Mouse (Mus musculus) intestine, embryonic 15.5 days (tissue): Measurements from ENCODE around the gene Hivep1. TPM values are rescaled to one million over a fixed set of nuclear protein-coding genes. Genes with fewer than 3 reads are reported as not detected.

Experiments used
- ATAC-seq: fragments of 200-750 bp; cut with Nextera tagmentation; 2 replicates; pipeline ENCODE4 v1.8.0; 2017; ENCODE audit warnings: moderate TSS enrichment, moderate library complexity
- H3K27ac ChIP-seq: fragments of 300-500 bp; sonication (generic); 2 replicates; pipeline ENCODE4 v1.5.1; 2015; ENCODE audit warnings: mild to moderate bottlenecking, inconsistent platforms
- H3K27me3 ChIP-seq: fragments of 300-500 bp; sonication (generic); replicated peaks from 2 replicates; pipeline ENCODE4 v1.6.1; 2015; ENCODE audit warnings: inconsistent platforms
- H3K36me3 ChIP-seq: fragments of 300-500 bp; sonication (generic); 2 replicates; pipeline ENCODE4 v1.6.1; 2015; ENCODE audit warnings: inconsistent platforms
- H3K4me1 ChIP-seq: fragments of 300-500 bp; sonication (generic); replicated peaks from 2 replicates; pipeline ENCODE4 v1.6.1; 2015; ENCODE audit warnings: inconsistent platforms
- H3K4me2 ChIP-seq: fragments of 300-500 bp; sonication (generic); replicated peaks from 2 replicates; pipeline ENCODE4 v1.6.1; 2015; ENCODE audit warnings: mild to moderate bottlenecking, inconsistent platforms
- H3K4me3 ChIP-seq: fragments of 300-500 bp; sonication (generic); replicated peaks from 2 replicates; pipeline ENCODE4 v1.5.1; 2015; ENCODE audit warnings: inconsistent platforms
- H3K9ac ChIP-seq: fragments of 300-500 bp; sonication (generic); 2 replicates; pipeline ENCODE4 v1.6.1; 2015; ENCODE audit warnings: inconsistent platforms
- H3K9me3 ChIP-seq: fragments of 300-500 bp; sonication (generic); 2 replicates; pipeline ENCODE4 v1.6.1; 2016; ENCODE audit warnings: inconsistent platforms
- WGBS: fragments of 180-500 bp; shearing (Covaris S2); methylation state at CpG from one replicate; pipeline ENCODE4 v1.1.7; 2015; 5-methylcytosine and 5-hydroxymethylcytosine counted together
- polyA plus RNA-seq: library from polyadenylated mRNA; unstranded; fragments of >200 nt; fragmentation: Nextera tagmentation; extraction: Ambion mirVana; gene quantifications from 2 replicates; pipeline ENCODE4 v1.2.1, GENCODE M21; 2015

Gene Hivep1
- polyA plus RNA-seq, 1 experiment from 2014 or later: 10.4 TPM

DNA sequence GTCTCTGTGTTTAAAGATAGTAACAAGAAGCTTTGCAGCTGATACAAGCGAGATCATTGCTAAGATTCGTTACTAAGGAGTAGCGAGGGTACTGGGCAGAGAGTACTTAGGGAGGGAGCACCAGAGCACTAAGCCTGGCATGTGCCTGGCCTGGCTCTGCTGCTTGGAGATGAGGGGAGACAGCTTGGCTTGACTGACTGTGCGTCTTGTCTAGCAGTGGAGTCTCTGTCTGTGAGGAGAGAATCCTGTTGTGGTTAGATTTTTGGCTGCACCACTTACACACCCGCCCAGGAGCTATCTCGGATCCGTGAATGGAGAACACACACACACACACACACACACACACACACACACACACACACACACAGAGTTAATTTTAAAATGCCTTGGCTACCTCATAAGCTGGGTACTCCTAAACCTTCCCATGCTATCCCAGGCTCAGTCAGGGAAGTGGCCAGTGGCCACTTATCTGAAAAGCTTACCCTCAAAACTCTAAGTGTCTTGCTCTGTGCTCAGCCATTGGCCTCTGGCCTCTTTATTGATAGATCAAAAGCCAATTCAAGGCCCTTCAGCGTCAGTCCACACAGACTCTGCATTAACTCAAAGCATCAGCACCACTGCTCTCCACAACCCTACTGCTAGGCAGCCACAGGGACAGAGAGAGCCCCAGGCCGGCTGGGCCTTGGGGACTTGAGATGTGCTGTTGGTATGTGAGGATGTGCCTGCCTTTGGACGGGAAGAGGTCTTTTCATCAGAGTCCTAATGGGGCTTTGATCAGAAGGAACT lies 28.5 kb downstream of the Hivep1 start:
- H3K27ac ChIP-seq: no peak overlapping the region
- H3K27me3 ChIP-seq: no peaks in the 10 kb centered on the region
- H3K4me2 ChIP-seq: no peak overlapping the region
- no peaks in the 10 kb centered on the region for H3K4me1 ChIP-seq
- H3K4me3 ChIP-seq: no peak overlapping the region
- ATAC-seq: no peak
- H3K36me3 ChIP-seq: 0 out of 2 replicates have a peak, but pooled peaks cover 2% of the 10 kb centered on the region
- no peak overlapping the region for H3K9ac ChIP-seq
- H3K9me3 ChIP-seq: no peaks in the 10 kb centered on the region
- WGBS: 72% methylated on average over 8 of the region's 10 CpGs

GRCm38 (mm10) chr13:42088339-42088738 lies 36.5 kb downstream of the Hivep1 start:
- no peak overlapping the region for H3K9ac ChIP-seq
- no peak overlapping the region for H3K4me2 ChIP-seq
- no peak for ATAC-seq
- no peaks in the 10 kb centered on the region for H3K36me3 ChIP-seq
- WGBS: 67% methylated on average over 5 of the region's 5 CpGs
- no peak overlapping the region for H3K27ac ChIP-seq
- no peak overlapping the region for H3K4me3 ChIP-seq
- no peaks in the 10 kb centered on the region for H3K4me1 ChIP-seq
- no peaks in the 10 kb centered on the region for H3K9me3 ChIP-seq
- no peaks in the 10 kb centered on the region for H3K27me3 ChIP-seq

DNA sequence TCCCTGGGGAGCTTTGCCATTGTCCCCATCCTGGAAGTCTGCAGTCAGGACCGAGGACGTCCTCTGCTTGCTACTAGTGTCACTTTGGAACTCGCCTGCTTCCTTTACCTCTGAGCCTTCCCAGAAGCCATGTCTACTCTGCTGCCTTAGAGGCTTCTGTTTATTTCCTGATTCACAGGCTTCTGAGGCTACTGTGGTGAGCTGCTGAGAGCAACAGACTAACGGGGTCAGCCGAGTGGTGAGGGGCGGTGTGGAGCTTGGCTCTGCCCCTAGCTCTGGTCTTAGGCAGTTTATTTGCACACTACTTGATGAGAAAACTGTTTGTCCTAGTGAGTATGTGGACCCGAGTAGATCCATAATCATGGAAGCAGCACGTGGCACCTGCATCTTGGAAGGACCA lies 37.2 kb downstream of the Hivep1 start:
- H3K27ac ChIP-seq: no peak overlapping the region
- no peak for ATAC-seq
- 57% methylated on average over 8 of the region's 8 CpGs for WGBS

DNA sequence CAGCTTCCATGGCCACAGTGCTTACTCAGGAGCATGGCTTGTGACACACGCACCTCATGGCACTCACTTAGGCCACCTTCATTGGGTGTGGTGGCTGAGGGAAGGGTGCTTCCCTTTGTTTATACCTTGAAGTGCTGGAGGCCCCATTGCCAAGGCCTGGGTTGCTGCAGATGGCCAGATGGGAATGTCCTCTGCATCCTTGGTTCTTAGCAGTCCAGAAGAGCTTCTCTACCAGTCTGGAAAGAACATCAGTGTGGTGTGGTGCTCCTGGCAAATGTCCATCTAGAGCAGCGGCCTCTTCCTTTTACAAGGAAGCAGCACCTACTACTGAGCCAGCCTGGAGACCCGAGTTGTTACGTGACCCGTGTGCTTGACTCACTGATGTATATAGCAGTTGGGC lies 38.9 kb downstream of the Hivep1 start:
- H3K9me3 ChIP-seq: no peaks in the 10 kb centered on the region
- H3K9ac ChIP-seq: no peak overlapping the region
- H3K4me3 ChIP-seq: no peak overlapping the region
- no peak for ATAC-seq
- H3K27me3 ChIP-seq: no peaks in the 10 kb centered on the region
- WGBS: 86% methylated on average over 5 of the region's 5 CpGs
- no peak overlapping the region for H3K4me2 ChIP-seq
- H3K36me3 ChIP-seq: no peaks in the 10 kb centered on the region
- H3K27ac ChIP-seq: no peak overlapping the region
- no peaks in the 10 kb centered on the region; the same call in 1 of the 2 replicates for H3K4me1 ChIP-seq

More for the DNA sequence above, 37.2 kb downstream of the Hivep1 start:
- Histone ChIP-seq H3K4me3 (no peak overlapping the region), H3K4me1 (no peaks in the 10 kb centered on the region; the same call in 1 of the 2 replicates), H3K27me3 (no peaks in the 10 kb centered on the region), H3K9ac (no peak overlapping the region), H3K9me3 (no peaks in the 10 kb centered on the region), H3K36me3 (no peaks in the 10 kb centered on the region), H3K4me2 (no peak overlapping the region)

- no peak overlapping the region for H3K4me2 ChIP-seq
- H3K4me1 ChIP-seq: peaks cover 2% of the 10 kb centered on the region; the same call in 1 of the 2 replicates
- H3K27me3 ChIP-seq: no peaks in the 10 kb centered on the region
- no peak for ATAC-seq
- H3K4me3 ChIP-seq: no peak overlapping the region
- WGBS: 57% methylated on average over 8 of the region's 8 CpGs
- H3K9ac ChIP-seq: no peak overlapping the region
- H3K36me3 ChIP-seq: no peaks in the 10 kb centered on the region
- H3K9me3 ChIP-seq: no peaks in the 10 kb centered on the region
- no peak overlapping the region for H3K27ac ChIP-seq
Measured at GRCm38 (mm10) chr13:42092392-42093139, 40.7 kb downstream of the Hivep1 start.

- H3K27me3 ChIP-seq: no peaks in the 10 kb centered on the region
- H3K4me3 ChIP-seq: no peak overlapping the region
- no peak overlapping the region for H3K27ac ChIP-seq
- 61% methylated on average over 12 of the region's 12 CpGs for WGBS
- no peaks in the 10 kb centered on the region for H3K9me3 ChIP-seq
- peaks cover 2% of the 10 kb centered on the region; the same call in 1 of the 2 replicates for H3K4me1 ChIP-seq
- no peak overlapping the region for H3K4me2 ChIP-seq
- H3K9ac ChIP-seq: no peak overlapping the region
- no peaks in the 10 kb centered on the region for H3K36me3 ChIP-seq
- no peak for ATAC-seq
Measured at GRCm38 (mm10) chr13:42093268-42094042, 41.6 kb downstream of the Hivep1 start.

- peaks cover 2% of the 10 kb centered on the region; the same call in 1 of the 2 replicates for H3K4me1 ChIP-seq
- no peak overlapping the region for H3K4me3 ChIP-seq
- no peak overlapping the region for H3K27ac ChIP-seq
- H3K9me3 ChIP-seq: no peaks in the 10 kb centered on the region
- H3K9ac ChIP-seq: no peak overlapping the region
- no peak overlapping the region for H3K4me2 ChIP-seq
- H3K36me3 ChIP-seq: no peaks in the 10 kb centered on the region
- H3K27me3 ChIP-seq: no peaks in the 10 kb centered on the region
- 63% methylated on average over 10 of the region's 10 CpGs for WGBS
- ATAC-seq: no peak
Measured at GRCm38 (mm10) chr13:42095826-42096515, 44.1 kb downstream of the Hivep1 start.

GRCm38 (mm10) chr13:42097109-42097508 lies 45.3 kb downstream of the Hivep1 start:
- H3K27ac ChIP-seq: no peak overlapping the region
- no peak overlapping the region for H3K9ac ChIP-seq
- no peaks in the 10 kb centered on the region for H3K9me3 ChIP-seq
- H3K27me3 ChIP-seq: no peaks in the 10 kb centered on the region
- ATAC-seq: no peak
- no peaks in the 10 kb centered on the region for H3K36me3 ChIP-seq
- H3K4me2 ChIP-seq: no peak overlapping the region
- peaks cover 2% of the 10 kb centered on the region for H3K4me1 ChIP-seq
- H3K4me3 ChIP-seq: no peak overlapping the region

- 92% methylated on average over 1 of the region's 1 CpGs for WGBS
Measured at GRCm38 (mm10) chr13:42098522-42098921, 46.7 kb downstream of the Hivep1 start.

DNA sequence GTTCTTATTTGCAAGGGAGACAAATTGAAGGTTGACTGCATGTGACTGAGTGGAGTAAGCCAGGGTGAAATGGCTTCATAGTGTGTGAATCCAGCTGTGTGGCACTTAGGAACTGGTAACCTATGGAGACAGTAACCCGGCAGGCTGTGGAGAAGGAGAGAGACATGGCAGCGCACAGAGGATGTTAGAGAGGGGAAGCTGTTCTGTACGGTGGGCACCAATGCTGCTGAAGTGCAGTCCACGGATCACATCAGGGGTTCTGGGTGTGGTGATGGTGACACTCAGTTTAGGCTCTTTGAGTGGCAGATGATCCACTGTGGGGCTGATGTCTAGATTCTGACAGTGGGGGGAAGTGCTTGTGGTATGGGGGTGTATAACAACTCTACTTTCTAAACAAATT lies 47.7 kb downstream of the Hivep1 start:
- no peak overlapping the region for H3K4me3 ChIP-seq
- H3K36me3 ChIP-seq: no peaks in the 10 kb centered on the region
- no peak for ATAC-seq
- H3K4me1 ChIP-seq: peaks cover 6% of the 10 kb centered on the region
- no peaks in the 10 kb centered on the region for H3K27me3 ChIP-seq
- H3K4me2 ChIP-seq: no peak overlapping the region
- H3K27ac ChIP-seq: no peak overlapping the region
- WGBS: 94% methylated on average over 4 of the region's 4 CpGs
- H3K9me3 ChIP-seq: no peaks in the 10 kb centered on the region
- H3K9ac ChIP-seq: no peak overlapping the region

More at GRCm38 (mm10) chr13:42098522-42098921, 46.7 kb downstream of the Hivep1 start:
- Histone ChIP-seq H3K9ac (no peak overlapping the region), H3K27me3 (no peaks in the 10 kb centered on the region), H3K36me3 (no peaks in the 10 kb centered on the region), H3K4me3 (no peak overlapping the region), H3K4me2 (no peak overlapping the region), H3K4me1 (peaks cover 6% of the 10 kb centered on the region), H3K9me3 (no peaks in the 10 kb centered on the region), H3K27ac (no peak overlapping the region)
- no peak for ATAC-seq

- H3K4me1 ChIP-seq: peaks cover 4% of the 10 kb centered on the region
- ATAC-seq: peak; percentile 47; the same call in 1 of the 2 replicates
- WGBS: 47% methylated on average over 13 of the region's 13 CpGs
- H3K4me3 ChIP-seq: no peak overlapping the region
- no peaks in the 10 kb centered on the region for H3K27me3 ChIP-seq
- no peaks in the 10 kb centered on the region for H3K9me3 ChIP-seq
- H3K4me2 ChIP-seq: no peak overlapping the region
- H3K36me3 ChIP-seq: no peaks in the 10 kb centered on the region
- no peak overlapping the region for H3K27ac ChIP-seq
- no peak overlapping the region for H3K9ac ChIP-seq
Measured at GRCm38 (mm10) chr13:42101440-42102190, 49.8 kb downstream of the Hivep1 start.
